ENCODE assay signal across 24 mouse cellular contexts in genomic region chr1:118472386-118472785, GRCm38 (mm10).
A peak's percentile ranks its signal among the peaks of the same experiment; 100 is the strongest.
DNase-seq lines count a peak whose midpoint lies in the region; ATAC-seq lines count a peak whose summit lies in the region.
"Had no signal": no experiment of that assay in that cellular context is flagged by ENCODE, and none has a peak within 500 bp of the region (broad histone marks: within the 10 kb centered on the region; RNA-seq: fewer than 3 reads in every experiment).

No protein-coding gene starts in this region.

- intact Hi-C loops in heart, postnatal 25 days (cut with DNase I), result no loop called here

- H3K4me3 ChIP-seq in heart, embryonic 10.5 days, result no peak overlapping the region
- H3K4me3 ChIP-seq in heart, embryonic 15.5 days, result no peak overlapping the region
- H3K4me3 ChIP-seq in liver, embryonic 11.5 days (ENCODE audit: low read depth, low read length), result no peak overlapping the region
- H3K4me3 ChIP-seq in limb, embryonic 10.5 days, result no peak overlapping the region
- H3K4me3 ChIP-seq: forebrain, embryonic 10.5 days; hindbrain, embryonic 12.5 days; limb, embryonic 15.5 days; liver, embryonic 15.5 days; lung, embryonic 15.5 days; megakaryocyte, embryonic 14.5 days had no signal

- no peak overlapping the region for H3K4me2 ChIP-seq in heart, embryonic 15.5 days
- no peak overlapping the region for H3K4me2 ChIP-seq in liver, embryonic 11.5 days
- H3K4me2 ChIP-seq: hindbrain, embryonic 12.5 days; limb, embryonic 15.5 days; liver, embryonic 15.5 days; lung, embryonic 15.5 days had no signal

- H3K9ac ChIP-seq in heart, embryonic 15.5 days, result no peak overlapping the region
- no peak overlapping the region for H3K9ac ChIP-seq in liver, embryonic 11.5 days (ENCODE audit: low read depth, low read length)
- H3K9ac ChIP-seq: hindbrain, embryonic 12.5 days; limb, embryonic 15.5 days; liver, embryonic 15.5 days; lung, embryonic 15.5 days had no signal

- DNase-seq in heart, embryonic 10.5 days (ENCODE audit: low spot score), result no peak
- no peak for DNase-seq in heart, postnatal 25 days (ENCODE audit: low spot score)
- DNase-seq in 3T3-L1 (ENCODE audit: low read depth, low spot score) (peak; percentile 13), MN1 (ENCODE audit: low spot score) (peak; percentile 63)
- DNase-seq in liver, embryonic 11.5 days (ENCODE audit: low spot score), result no peak
- DNase-seq in limb, embryonic 10.5 days (ENCODE audit: low spot score), result no peak
- DNase-seq: adrenal gland, adult 2 months; cerebellum, adult 18-20 months; cerebellum, postnatal 14 days; gastrocnemius, postnatal 10 days; kidney, postnatal 25 days; lung, postnatal 36 days; midbrain, embryonic 14.5 days; right cerebral cortex, postnatal 14 days; thymus, postnatal 25 days had no signal

- ATAC-seq in heart, embryonic 15.5 days (replicated peaks; ENCODE audit: insufficient number of reproducible peaks, insufficient read depth, low FRiP score, low read depth), result peak; percentile 39; the same call in 1 of the 2 replicates
- ATAC-seq in liver, embryonic 11.5 days (replicated peaks; ENCODE audit: low FRiP score), result no peak
- ATAC-seq: forebrain, embryonic 16.5 days; intestine, postnatal 0 days had no signal

- 0 out of 2 replicates have a peak overlapping the region, but pooled peaks have one; percentile 18 for H3K27ac ChIP-seq in heart, embryonic 10.5 days
- H3K27ac ChIP-seq in heart, embryonic 15.5 days, result no peak overlapping the region
- no peak overlapping the region for H3K27ac ChIP-seq in liver, embryonic 11.5 days (ENCODE audit: low read depth, low read length)
- no peak overlapping the region for H3K27ac ChIP-seq in limb, embryonic 10.5 days
- H3K27ac ChIP-seq: forebrain, embryonic 10.5 days; hindbrain, embryonic 12.5 days; limb, embryonic 15.5 days; liver, embryonic 15.5 days; lung, embryonic 15.5 days had no signal

- WGBS in heart, embryonic 10.5 days, result 34% methylated on average over 8 of the region's 8 CpGs
- 28% methylated on average over 8 of the region's 8 CpGs for WGBS in heart, embryonic 15.5 days
- 62% methylated on average over 8 of the region's 8 CpGs for WGBS in liver, embryonic 11.5 days
- WGBS in limb, embryonic 10.5 days, result 83% methylated on average over 8 of the region's 8 CpGs

- no peaks in the 10 kb centered on the region for H3K27me3 ChIP-seq in heart, embryonic 10.5 days (ENCODE audit: insufficient read depth, poor library complexity, severe bottlenecking)
- H3K27me3 ChIP-seq in heart, embryonic 15.5 days, result no peaks in the 10 kb centered on the region
- no peaks in the 10 kb centered on the region for H3K27me3 ChIP-seq in liver, embryonic 11.5 days (replicated peaks; ENCODE audit: control insufficient read depth, insufficient read depth, low read length)
- no peaks in the 10 kb centered on the region for H3K27me3 ChIP-seq in limb, embryonic 10.5 days (ENCODE audit: low read depth, poor library complexity, severe bottlenecking)
- H3K27me3 ChIP-seq: hindbrain, embryonic 12.5 days; limb, embryonic 15.5 days; liver, embryonic 15.5 days; lung, embryonic 15.5 days; megakaryocyte, embryonic 14.5 days had no signal

- H3K9me3 ChIP-seq in heart, embryonic 10.5 days, result no peaks in the 10 kb centered on the region
- H3K9me3 ChIP-seq in heart, embryonic 15.5 days (replicated peaks), result no peaks in the 10 kb centered on the region
- no peaks in the 10 kb centered on the region for H3K9me3 ChIP-seq in liver, embryonic 11.5 days (ENCODE audit: control insufficient read depth, low read length)
- H3K9me3 ChIP-seq in limb, embryonic 10.5 days (replicated peaks), result no peaks in the 10 kb centered on the region
- H3K9me3 ChIP-seq: forebrain, embryonic 10.5 days; hindbrain, embryonic 12.5 days; limb, embryonic 15.5 days; liver, embryonic 15.5 days; lung, embryonic 15.5 days; megakaryocyte, embryonic 14.5 days had no signal

- peaks cover 47% of the 10 kb centered on the region for H3K36me3 ChIP-seq in heart, embryonic 10.5 days
- peaks cover 13% of the 10 kb centered on the region; the same call in 1 of the 2 replicates for H3K36me3 ChIP-seq in heart, embryonic 15.5 days
- no peaks in the 10 kb centered on the region; the same call in 1 of the 2 replicates for H3K36me3 ChIP-seq in liver, embryonic 11.5 days (ENCODE audit: control insufficient read depth, insufficient read depth, low read length)
- peaks cover 84% of the 10 kb centered on the region for H3K36me3 ChIP-seq in limb, embryonic 10.5 days

- peaks cover 9% of the 10 kb centered on the region; the same call in 1 of the 2 replicates for H3K4me1 ChIP-seq in heart, embryonic 10.5 days
- peaks cover 11% of the 10 kb centered on the region for H3K4me1 ChIP-seq in heart, embryonic 15.5 days (replicated peaks)
- H3K4me1 ChIP-seq in liver, embryonic 11.5 days (replicated peaks; ENCODE audit: control insufficient read depth, insufficient read depth, low read length), result peaks cover 4% of the 10 kb centered on the region; the same call in 1 of the 2 replicates
- H3K4me1 ChIP-seq in limb, embryonic 10.5 days, result no peaks in the 10 kb centered on the region
- H3K4me1 ChIP-seq: forebrain, embryonic 10.5 days; hindbrain, embryonic 12.5 days; limb, embryonic 15.5 days; lung, embryonic 15.5 days had no signal

Comparison
In these comparisons a context has a peak if more than half of its experiments do, and no peak if none do; other contexts are left out.
1. DNase-seq: peak in 3T3-L1 (single experiment) and MN1 (single experiment); none in heart, embryonic 10.5 days (single experiment), heart, postnatal 25 days (single experiment), liver, embryonic 11.5 days (single experiment) and limb, embryonic 10.5 days (single experiment).